Mouse (Mus musculus) ES-CJ7 (cell line): ENCODE measurements at regions not wholly inside any gene's neighbourhood (a gene's known extent, or its start where the extent isn't known, plus 50 kb on each side); places are given as distances from the start of the nearest gene placed in this dataset.
A peak's percentile ranks its signal among the peaks of the same experiment; 100 is the strongest.

Experiments used
- DNase-seq: peaks from one replicate; pipeline ENCODE4 v3.0.0; 2011; ENCODE audit warnings: low read depth, low spot score

- no peak for DNase-seq
These were observed 53.8 kb downstream of the Ch25h start for GRCm38 (mm10) chr19:34421171-34421570.

DNA sequence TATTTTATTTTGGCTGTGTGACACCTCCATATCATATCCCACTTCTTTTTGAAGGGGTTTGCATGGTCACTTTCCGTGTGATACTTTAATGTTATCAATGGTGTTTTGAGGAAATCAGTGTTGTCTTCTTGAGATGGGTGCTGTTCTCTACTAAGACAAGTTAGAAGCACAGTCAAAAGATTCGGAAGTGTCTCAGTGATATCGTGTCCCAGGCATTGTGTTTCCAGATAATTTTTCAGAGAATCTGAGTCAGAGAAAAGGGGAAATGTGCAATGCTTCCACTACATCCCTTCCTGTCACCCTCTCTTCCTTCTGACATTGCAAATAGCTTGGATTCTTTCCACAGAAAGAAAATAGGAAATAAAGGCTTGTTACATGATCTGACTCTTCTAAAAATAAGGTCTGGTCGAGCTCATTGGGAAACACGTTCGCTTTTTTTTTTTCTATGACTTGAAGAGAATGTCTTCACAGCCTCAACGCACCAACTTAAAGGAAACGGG lies 54.6 kb downstream of the Ch25h start:
- no peak for DNase-seq

DNA sequence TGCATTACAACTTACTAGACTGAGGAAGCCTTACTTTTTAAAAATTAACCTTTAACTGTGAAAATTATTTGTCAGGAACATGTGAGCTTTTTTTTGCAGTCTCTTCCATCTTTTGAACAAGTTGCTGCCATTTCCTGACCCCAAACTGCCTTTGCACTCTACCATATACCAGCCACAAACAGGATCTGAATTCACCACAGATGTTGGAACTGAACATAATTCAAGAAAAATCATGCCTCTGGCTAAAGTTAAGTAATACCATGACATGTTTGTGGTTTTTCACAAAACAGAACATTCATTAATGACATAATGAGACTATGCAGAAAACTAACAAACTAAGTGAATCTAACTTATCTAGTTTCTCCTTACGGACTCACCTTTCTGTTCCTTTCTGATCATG lies 67.8 kb downstream of the Ch25h start:
- DNase-seq: no peak

DNA sequence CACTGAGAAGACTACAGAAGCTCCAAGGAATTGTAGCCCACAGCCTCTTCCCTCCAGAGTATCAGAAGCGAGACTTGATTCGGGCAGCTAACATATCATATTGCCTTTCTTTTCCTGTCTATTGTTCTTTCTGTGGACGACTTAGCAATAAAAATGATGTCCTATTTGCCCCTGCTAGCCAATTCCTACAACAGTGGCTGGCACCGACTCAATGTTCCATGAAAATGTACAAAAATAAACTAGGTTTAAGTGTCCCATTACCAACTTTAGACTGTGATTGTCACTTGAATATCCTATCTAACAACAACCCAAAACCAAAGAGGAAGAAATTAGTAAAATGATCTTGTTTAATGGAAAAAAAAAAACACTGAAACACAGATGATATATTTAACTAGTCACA lies 68.3 kb downstream of the Ch25h start:
- no peak for DNase-seq

GRCm38 (mm10) chr19:34396276-34396675 lies 78.7 kb downstream of the Ch25h start:
- DNase-seq: peak; percentile 13

- no peak for DNase-seq
These were observed 85.0 kb downstream of the Ch25h start for GRCm38 (mm10) chr19:34389940-34390339.

DNA sequence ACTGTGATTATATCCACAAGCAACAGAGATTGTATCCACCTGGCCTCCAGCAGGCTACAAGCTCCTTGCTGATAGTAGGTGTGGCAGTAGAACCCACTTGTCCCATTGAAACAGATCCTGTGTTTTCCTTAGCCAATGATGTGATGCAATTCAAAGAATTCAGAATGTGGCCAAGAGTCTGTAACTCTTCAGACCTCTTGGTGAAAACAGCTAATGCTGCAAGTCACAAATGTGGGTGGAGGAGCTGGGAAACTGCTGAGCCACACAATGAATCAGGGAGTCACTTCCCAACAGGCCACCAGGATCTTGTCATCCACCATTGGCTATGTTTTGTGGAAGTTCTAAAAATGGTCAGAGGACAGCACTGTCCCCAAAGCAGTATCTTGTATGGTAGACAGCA lies 92.1 kb downstream of the Fas start:
- DNase-seq: no peak
